ENCODE assay signal across 11 mouse cellular contexts in genomic region chr8:48511137-48511536, GRCm38 (mm10).
A peak's percentile ranks its signal among the peaks of the same experiment; 100 is the strongest.
DNase-seq lines count a peak whose midpoint lies in the region; ATAC-seq and TF ChIP-seq lines count a peak whose summit lies in the region.
"Had no signal": no experiment of that assay in that cellular context is flagged by ENCODE, and none has a peak within 500 bp of the region (broad histone marks: within the 10 kb centered on the region; RNA-seq: fewer than 3 reads in every experiment).

No protein-coding gene starts in this region.

- 55% methylated on average over 14 of the region's 14 CpGs for WGBS in heart, embryonic 11.5 days (ENCODE audit: insufficient replicate concordance)
- 53% methylated on average over 14 of the region's 14 CpGs for WGBS in midbrain, postnatal 0 days
- WGBS in midbrain, embryonic 13.5 days = 89% methylated on average over 14 of the region's 14 CpGs

- H3K9me3 ChIP-seq in heart, embryonic 11.5 days (replicated peaks; ENCODE audit: control insufficient read depth, low read length) = no peaks in the 10 kb centered on the region
- no peaks in the 10 kb centered on the region for H3K9me3 ChIP-seq in midbrain, postnatal 0 days (ENCODE audit: low read length)
- H3K9me3 ChIP-seq in midbrain, embryonic 13.5 days = 0 out of 2 replicates have a peak, but pooled peaks cover 6% of the 10 kb centered on the region

- no peak overlapping the region for H3K9ac ChIP-seq in heart, embryonic 11.5 days (ENCODE audit: low read depth, low read length)
- H3K9ac ChIP-seq in midbrain, postnatal 0 days (replicated peaks; ENCODE audit: low read length, poor library complexity, severe bottlenecking) = no peak overlapping the region
- no peak overlapping the region for H3K9ac ChIP-seq in midbrain, embryonic 13.5 days (replicated peaks)

- no peaks in the 10 kb centered on the region for H3K4me1 ChIP-seq in heart, embryonic 11.5 days (ENCODE audit: control insufficient read depth, insufficient read depth, low read length)
- no peaks in the 10 kb centered on the region for H3K4me1 ChIP-seq in midbrain, postnatal 0 days (ENCODE audit: insufficient read depth, low read length)
- H3K4me1 ChIP-seq in midbrain, embryonic 13.5 days (replicated peaks) = peaks cover 24% of the 10 kb centered on the region

- TF ChIP-seq CTCF in midbrain, postnatal 0 days (IDR thresholded peaks at IDR 0.05) = no peak

- peak overlapping the region; percentile 47 for H3K4me2 ChIP-seq in heart, embryonic 11.5 days
- H3K4me2 ChIP-seq in midbrain, postnatal 0 days (ENCODE audit: low read depth, low read length, poor library complexity, severe bottlenecking) = peak overlapping the region; percentile 25
- no peak overlapping the region for H3K4me2 ChIP-seq in midbrain, embryonic 13.5 days (replicated peaks)

- H3K4me3 ChIP-seq in heart, embryonic 11.5 days (ENCODE audit: low read depth, low read length) = peak overlapping the region; percentile 33
- no peak overlapping the region; the same call in 1 of the 2 replicates for H3K4me3 ChIP-seq in midbrain, postnatal 0 days (ENCODE audit: low read depth, low read length)
- H3K4me3 ChIP-seq in midbrain, embryonic 13.5 days (replicated peaks) = no peak overlapping the region
- H3K4me3 ChIP-seq: erythroblast, embryonic 14.5 days had no signal

- H3K27me3 ChIP-seq in heart, embryonic 11.5 days (ENCODE audit: control insufficient read depth, insufficient read depth, low read length) = no peaks in the 10 kb centered on the region
- H3K27me3 ChIP-seq in midbrain, postnatal 0 days (ENCODE audit: insufficient read depth, low read length) = no peaks in the 10 kb centered on the region
- H3K27me3 ChIP-seq in midbrain, embryonic 13.5 days = no peaks in the 10 kb centered on the region

- no peaks in the 10 kb centered on the region for H3K36me3 ChIP-seq in heart, embryonic 11.5 days (ENCODE audit: control insufficient read depth, insufficient read depth, low read length)
- no peaks in the 10 kb centered on the region for H3K36me3 ChIP-seq in midbrain, postnatal 0 days (ENCODE audit: insufficient read depth, low read length)
- H3K36me3 ChIP-seq in midbrain, embryonic 13.5 days = no peaks in the 10 kb centered on the region
- H3K36me3 ChIP-seq: G1E had no signal

- no peak for DNase-seq in heart, adult 9 months (ENCODE audit: low spot score in 2 of 2)
- peak; percentile 55 for DNase-seq in midbrain, postnatal 0 days (ENCODE audit: low spot score)
- DNase-seq in layer of hippocampus, adult 9-11 months = peak; percentile 28
- peak; percentile 73 for DNase-seq in telencephalon, adult 2 months (ENCODE audit: low read depth, low spot score)
- no peak for DNase-seq in spleen, postnatal 36 days (ENCODE audit: low spot score in 2 of 2)
- DNase-seq: kidney, adult 9 months; liver had no signal

- ATAC-seq in heart, embryonic 11.5 days (replicated peaks; ENCODE audit: insufficient number of reproducible peaks, low FRiP score, low TSS enrichment) = no peak
- 0 out of 2 replicates have a peak, but pooled peaks have one; percentile 12 for ATAC-seq in midbrain, postnatal 0 days (ENCODE audit: low FRiP score)
- no peak for ATAC-seq in midbrain, embryonic 13.5 days

- no peak overlapping the region for H3K27ac ChIP-seq in heart, embryonic 11.5 days (ENCODE audit: low read depth, low read length)
- peak overlapping the region; percentile 34; the same call in 1 of the 2 replicates for H3K27ac ChIP-seq in midbrain, postnatal 0 days (ENCODE audit: low read depth, low read length)
- H3K27ac ChIP-seq in midbrain, embryonic 13.5 days = no peak overlapping the region

Comparison
In these comparisons a context has a peak if more than half of its experiments do, and no peak if none do; other contexts are left out.
1. DNase-seq: peak in midbrain, postnatal 0 days (single experiment), layer of hippocampus, adult 9-11 months (single experiment) and telencephalon, adult 2 months (single experiment); none in heart, adult 9 months (0 of 2) and spleen, postnatal 36 days (0 of 2).